Mouse (Mus musculus) cerebellum, postnatal 4 days (tissue): ENCODE results near the gene Gm17509.
"Not testable (repeated sequence)": the region's sequence is repeated elsewhere in the genome, so short reads cannot be mapped to it uniquely, and the experiment has no call there.

Source experiments
- DNase-seq, 2 experiments: peaks; one replicate each; pipeline ENCODE4 v3.0.0; 2022; ENCODE audit warnings: low spot score in 2 of 2, mixed read lengths in 1 of 2

Gene Gm17509

GRCm38 (mm10) chr13:117206066-117206465 is 14.8 kb downstream of the Gm17509 start:
- no peak for DNase-seq

- no peak for DNase-seq
Measured at GRCm38 (mm10) chr13:117204685-117205084, 16.2 kb downstream of the Gm17509 start.

GRCm38 (mm10) chr13:117202755-117203471 is 18.0 kb downstream of the Gm17509 start:
- DNase-seq = peak in 1 of 2 experiments; percentile 14

- DNase-seq = peak; percentile 74 to 84
Measured at GRCm38 (mm10) chr13:117198402-117199083, 22.3 kb downstream of the Gm17509 start.

- DNase-seq = no peak
Measured at GRCm38 (mm10) chr13:117197666-117198065, 23.2 kb downstream of the Gm17509 start.

DNA sequence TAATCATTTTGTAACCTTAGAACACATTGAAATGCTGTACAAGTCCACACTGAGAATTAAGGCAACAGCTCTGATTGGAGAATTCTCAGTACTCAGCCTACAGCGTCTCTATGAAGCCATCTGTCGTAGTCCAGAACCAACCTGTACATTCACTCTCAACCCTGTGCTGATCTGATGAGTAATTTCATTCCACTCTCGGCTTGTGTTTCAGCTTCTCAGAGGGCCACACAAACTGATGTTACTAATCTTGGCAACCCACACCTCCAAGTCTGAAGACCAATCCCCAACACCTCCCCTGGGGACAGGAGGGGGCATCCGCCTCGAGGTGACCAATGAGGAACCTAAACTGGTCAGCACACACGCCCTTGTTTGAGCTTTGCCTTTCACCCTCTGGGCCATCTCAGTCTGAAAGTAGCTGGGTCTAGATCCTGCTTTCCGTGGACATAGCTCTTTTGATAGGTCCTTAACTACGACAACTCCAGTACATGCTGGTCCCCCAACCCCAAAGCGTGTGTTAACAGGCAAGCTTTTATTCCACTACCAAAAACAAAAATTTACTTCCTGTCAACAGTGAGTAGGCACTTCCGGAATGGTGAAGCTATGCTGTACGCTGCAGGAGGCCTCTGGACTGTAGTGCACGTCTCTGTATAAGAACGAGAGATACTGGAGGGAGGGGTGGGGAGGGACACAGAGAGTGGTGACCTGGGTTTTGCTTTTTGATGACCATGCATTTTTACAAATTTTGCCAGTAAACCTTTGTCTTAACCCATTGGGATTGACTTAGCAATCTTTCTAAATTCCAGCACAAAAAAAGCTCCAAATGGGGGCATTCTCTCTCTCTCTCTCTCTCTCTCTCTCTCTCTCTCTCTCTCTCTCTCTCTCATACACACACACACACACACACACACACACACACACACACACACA is 25.0 kb downstream of the Gm17509 start:
- no peak for DNase-seq

GRCm38 (mm10) chr13:117193422-117193983 is 27.4 kb downstream of the Gm17509 start:
- DNase-seq = no peak

GRCm38 (mm10) chr13:117192161-117192560 is 28.7 kb downstream of the Gm17509 start:
- no peak for DNase-seq

- DNase-seq = no peak
Measured at GRCm38 (mm10) chr13:117185329-117185728, 35.5 kb downstream of the Gm17509 start.

GRCm38 (mm10) chr13:117183288-117183687 is 37.6 kb downstream of the Gm17509 start:
- DNase-seq = no peak

GRCm38 (mm10) chr13:117180912-117181311 is 40.0 kb downstream of the Gm17509 start:
- not testable (repeated sequence) for DNase-seq
